Mouse (Mus musculus): Measurements from ENCODE around the gene Ccnc. TPM values are rescaled to one million over a fixed set of nuclear protein-coding genes. Genes with fewer than 3 reads are reported as not detected.

Gene Ccnc
- polyA plus RNA-seq, 1 experiment from 2014 or later, result 17.6 TPM

Other genes with a start within 250 kb of the Ccnc start
- gene Prdm13, start 41.7 kb upstream of the Ccnc start, polyA plus RNA-seq (2015; fragmentation: Nextera tagmentation; extraction: Ambion mirVana), result not detected in 2 replicates
- gene Usp45, start 39.5 kb downstream of the Ccnc start, polyA plus RNA-seq (2015; fragmentation: Nextera tagmentation; extraction: Ambion mirVana), result 14.6 and 14.8 TPM in 2 replicates
- gene Tstd3, start 39.5 kb downstream of the Ccnc start, polyA plus RNA-seq (2015; fragmentation: Nextera tagmentation; extraction: Ambion mirVana), result 12.9 and 14.2 TPM in 2 replicates
- gene Pnisr, start 119.9 kb downstream of the Ccnc start, polyA plus RNA-seq (2015; fragmentation: Nextera tagmentation; extraction: Ambion mirVana), result 36.5 and 39.8 TPM in 2 replicates
- 6.6 TPM in 2 replicates for gene Coq3, start 152.0 kb downstream of the Ccnc start, polyA plus RNA-seq (2015; fragmentation: Nextera tagmentation; extraction: Ambion mirVana)
- gene Faxc, start 203.6 kb downstream of the Ccnc start, polyA plus RNA-seq (2015; fragmentation: Nextera tagmentation; extraction: Ambion mirVana), result 0.04 and 0.06 TPM in 2 replicates